Mouse (Mus musculus): ENCODE data around the gene Tmem107. TPM values are rescaled to one million over a fixed set of nuclear protein-coding genes. Genes with fewer than 3 reads are reported as not detected.
A peak's percentile ranks its signal among the peaks of the same experiment; 100 is the strongest.

Gene Tmem107
- 24.4 and 30.1 TPM in 2 replicates for total RNA-seq (2012; rRNA removed)
- 20.3 and 31.3 TPM in 2 replicates for total RNA-seq (2014; rRNA removed)
- 13.4 and 22.6 TPM in 2 replicates for polyA plus RNA-seq (2012; ENCODE audit: insufficient read length, low read depth)

DNA sequence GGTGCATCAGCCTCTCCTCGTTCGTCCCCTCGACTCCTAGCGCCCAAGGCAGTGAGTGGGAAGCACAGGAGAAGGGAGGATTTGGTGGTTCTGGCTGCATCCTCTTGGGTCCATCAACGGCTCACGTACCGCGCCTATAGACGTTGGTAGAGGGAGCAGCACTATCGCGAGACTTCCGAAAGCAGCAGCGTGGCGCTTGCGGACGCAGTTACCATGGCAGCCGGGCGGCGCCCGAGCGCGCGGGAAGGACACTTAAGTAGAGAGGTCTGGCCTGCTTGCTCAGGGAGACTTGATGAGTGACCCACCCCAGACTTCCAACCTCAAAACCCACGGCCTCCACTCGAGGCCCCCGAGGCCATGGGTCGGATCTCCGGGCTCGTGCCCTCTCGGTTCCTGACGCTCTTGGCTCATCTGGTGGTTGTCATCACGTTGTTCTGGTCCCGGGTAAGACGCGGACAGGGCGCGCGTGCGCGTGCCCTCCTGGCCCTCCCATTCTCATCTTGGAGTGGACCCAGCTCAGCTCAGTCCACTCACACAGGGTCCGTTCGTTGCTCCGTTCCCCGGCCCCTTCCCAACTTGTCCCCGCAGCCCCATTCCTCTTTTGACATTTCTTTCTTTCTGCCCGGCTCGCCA is at the start of gene Tmem107:
Gene Tmem107, plus strand, starts transcription at position 217 of the 633 bp plus-strand sequence.
- TF ChIP-seq NRF1 (IDR thresholded peaks at IDR 0.05; ENCODE audit: low read depth, low read length) (peak; percentile 89), ELF1 (IDR thresholded peaks at IDR 0.05; ENCODE audit: low read depth, low read length) (peak; percentile 8; the same call in 1 of the 2 replicates), ZMIZ1 (IDR thresholded peaks at IDR 0.05; ENCODE audit: low read depth, low read length) (peak; percentile 83; the same call in 1 of the 2 replicates), USF1 (IDR thresholded peaks at IDR 0.05; ENCODE audit: low read depth, low read length) (no peak), MAX (IDR thresholded peaks at IDR 0.05; ENCODE audit: low read length) (peak; percentile 88), TBP (conservative IDR thresholded peaks at IDR 0.05; ENCODE audit: low read depth, low read length) (peak; percentile 85), RAD21 (IDR thresholded peaks at IDR 0.05; ENCODE audit: low read depth, low read length) (no peak), CTCF (conservative IDR thresholded peaks at IDR 0.05 in 1 of 2, IDR thresholded peaks at IDR 0.05 in 1 of 2; ENCODE audit: low read depth in 2 of 2, low read length in 2 of 2) (no peak), ETS1 (conservative IDR thresholded peaks at IDR 0.05; ENCODE audit: low read depth, low read length) (no peak; the same call in 1 of the 2 replicates), CHD1 (IDR thresholded peaks at IDR 0.05; ENCODE audit: low read depth, low read length) (no peak), JUND (conservative IDR thresholded peaks at IDR 0.05; ENCODE audit: low read depth, low read length) (no peak), EP300 (IDR thresholded peaks at IDR 0.05; ENCODE audit: low read length) (no peak), PAX5 (IDR thresholded peaks at IDR 0.05; ENCODE audit: low read length) (no peak), HCFC1 (IDR thresholded peaks at IDR 0.05; ENCODE audit: low read depth, low read length) (peak; percentile 64), BHLHE40 (IDR thresholded peaks at IDR 0.05; ENCODE audit: low read depth, low read length) (peak; percentile 65), ZC3H11A (IDR thresholded peaks at IDR 0.05; ENCODE audit: low read depth, low read length) (no peak), JUN (IDR thresholded peaks at IDR 0.05; ENCODE audit: insufficient read depth, low read depth, low read length) (no peak), USF2 (conservative IDR thresholded peaks at IDR 0.05; ENCODE audit: low read depth, low read length) (no peak), MEF2A (IDR thresholded peaks at IDR 0.05; ENCODE audit: borderline replicate concordance, low read depth, low read length) (no peak; the same call in none of the 2 replicates), MAZ (IDR thresholded peaks at IDR 0.05; ENCODE audit: low read depth, low read length) (no peak), GABPA (IDR thresholded peaks at IDR 0.05; ENCODE audit: insufficient replicate concordance, low read depth, low read length) (no peak), E2F4 (IDR thresholded peaks at IDR 0.05; ENCODE audit: insufficient replicate concordance, low read depth, low read length) (peak; percentile 92; the same call in 1 of the 2 replicates), IRF4 (IDR thresholded peaks at IDR 0.05; ENCODE audit: low read depth, low read length) (no peak; the same call in 1 of the 2 replicates), NELFE (IDR thresholded peaks at IDR 0.05; ENCODE audit: low read depth, low read length) (peak; percentile 96), UBTF (IDR thresholded peaks at IDR 0.05; ENCODE audit: low read depth, low read length) (0 out of 2 replicates have a peak, but pooled peaks have one; percentile 0), POLR2AphosphoS2 (IDR thresholded peaks at IDR 0.05; ENCODE audit: low read depth, low read length) (peak; percentile 88), CHD2 (IDR thresholded peaks at IDR 0.05; ENCODE audit: low read length) (peak; percentile 100), MYC (IDR thresholded peaks at IDR 0.05; ENCODE audit: low read depth, low read length) (peak; percentile 94), MXI1 (IDR thresholded peaks at IDR 0.05; ENCODE audit: low read depth, low read length) (peak; percentile 99), MAFK (IDR thresholded peaks at IDR 0.05; ENCODE audit: insufficient replicate concordance, low read length) (no peak), SIN3A (IDR thresholded peaks at IDR 0.05; ENCODE audit: low read length) (peak; percentile 98), POLR2A (IDR thresholded peaks at IDR 0.05; ENCODE audit: low read depth, low read length) (peak; percentile 97), TCF12 (IDR thresholded peaks at IDR 0.05; ENCODE audit: low read depth, low read length) (peak; percentile 76)
- dilution Hi-C loops (cut with MboI; ENCODE audit: extremely low pct_ligation_motif_present, extremely low pct_unique_long_range_greater_than_20kb, low sequenced_read_pairs) (no loop called here), in situ Hi-C loops (cut with MboI; ENCODE audit: low pct_ligation_motif_present, low pct_unique_long_range_greater_than_20kb, low sequenced_read_pairs) (no loop called here)
- Histone ChIP-seq H3K4me2 (ENCODE audit: insufficient read depth, low read depth, poor library complexity, severe bottlenecking) (peak within 1 kb of the TSS; percentile 85), H3K9ac (ENCODE audit: insufficient read depth, low read depth) (peak within 1 kb of the TSS; percentile 88), H3K27me3 (replicated peaks) (peaks cover 3% of the 10 kb centered on the region), H3K36me3 (replicated peaks in 1 of 2; ENCODE audit: control insufficient read depth in 1 of 2, insufficient read depth in 1 of 2, low read length in 1 of 2) (no peaks in the 10 kb centered on the region), H3K79me2 (replicated peaks; ENCODE audit: control insufficient read depth, extremely low read depth, insufficient read depth, poor library complexity, severe bottlenecking) (no peaks in the 10 kb centered on the region), H3K4me1 (ENCODE audit: control insufficient read depth in 1 of 2, insufficient read depth in 2 of 2) (peaks cover 17 to 45% of the 10 kb centered on the region in 2 experiments), H3K27ac (ENCODE audit: insufficient read depth, low read depth) (peak within 1 kb of the TSS; percentile 59), H3K4me3 (replicated peaks in 1 of 3; ENCODE audit: low read depth in 2 of 3, low read length in 2 of 3, poor library complexity in 1 of 3) (peak within 1 kb of the TSS; percentile 56 to 73 (median 72)), H3K9me3 (replicated peaks; ENCODE audit: low read length) (no peaks in the 10 kb centered on the region)
- DNase-seq (ENCODE audit: extremely low read depth), result peak; percentile 97
